Mouse (Mus musculus) thymus, adult 2 months (tissue): ENCODE results near the gene A330070K13Rik. TPM values are rescaled to one million over a fixed set of nuclear protein-coding genes. Genes with fewer than 3 reads are reported as not detected.

ENCODE experiments used
- DNase-seq: peaks from one replicate; pipeline ENCODE4 v3.0.0; 2021
- H3K27ac ChIP-seq: fragments of 200-500 bp; 2 replicates; pipeline ENCODE4 v1.5.1; 2012; ENCODE audit warnings: low read length, control low read depth; ENCODE audit not compliant: control insufficient read depth, insufficient read depth
- H3K27me3 ChIP-seq: fragments of 200-500 bp; 2 replicates; pipeline ENCODE4 v1.6.1; 2012; ENCODE audit warnings: mild to moderate bottlenecking, low read length, moderate library complexity, mixed read lengths; ENCODE audit not compliant: control insufficient read depth, insufficient read depth
- H3K36me3 ChIP-seq: fragments of 200-500 bp; 2 replicates; pipeline ENCODE4 v1.6.1; 2012; ENCODE audit warnings: mild to moderate bottlenecking, low read length, moderate library complexity; ENCODE audit not compliant: control insufficient read depth, insufficient read depth
- H3K4me1 ChIP-seq: fragments of 200-500 bp; replicated peaks from 2 replicates; pipeline ENCODE4 v1.6.1; 2012; ENCODE audit warnings: low read length; ENCODE audit not compliant: control insufficient read depth, insufficient read depth
- H3K4me3 ChIP-seq: fragments of 200-500 bp; 2 replicates; pipeline ENCODE4 v1.5.1; 2012; ENCODE audit warnings: mild to moderate bottlenecking, low read length, control low read depth, moderate library complexity; ENCODE audit not compliant: control insufficient read depth, insufficient read depth
- CTCF ChIP-seq: fragments of 200-500 bp; IDR thresholded peaks from 2 replicates; pipeline ENCODE4 v1.5.1; 2012; ENCODE audit warnings: mild to moderate bottlenecking, control low read depth, low read length, moderate library complexity, borderline replicate concordance; ENCODE audit not compliant: control insufficient read depth, poor library complexity, insufficient read depth; ENCODE audit errors: extremely low read depth
- POLR2A ChIP-seq: fragments of 200-500 bp; IDR thresholded peaks from 2 replicates; pipeline ENCODE4 v1.6.1; 2012; ENCODE audit warnings: mild to moderate bottlenecking, low read length, control low read depth, moderate library complexity; ENCODE audit not compliant: control insufficient read depth, poor library complexity, insufficient read depth; ENCODE audit errors: extremely low read depth
- WGBS: fragments of 180-500 bp; shearing (Covaris S2); methylation state at CpG from one replicate; pipeline ENCODE4 v1.1.7; 2018; 5-methylcytosine and 5-hydroxymethylcytosine counted together
- polyA plus RNA-seq: library from polyadenylated mRNA; depleted of rRNA; stranded (reverse); fragments of >200 nt; gene quantifications from 2 replicates; pipeline ENCODE4 v1.2.3, GENCODE M21; 2012; rRNA removed

Gene A330070K13Rik
- polyA plus RNA-seq, 1 experiment, result not detected

DNA sequence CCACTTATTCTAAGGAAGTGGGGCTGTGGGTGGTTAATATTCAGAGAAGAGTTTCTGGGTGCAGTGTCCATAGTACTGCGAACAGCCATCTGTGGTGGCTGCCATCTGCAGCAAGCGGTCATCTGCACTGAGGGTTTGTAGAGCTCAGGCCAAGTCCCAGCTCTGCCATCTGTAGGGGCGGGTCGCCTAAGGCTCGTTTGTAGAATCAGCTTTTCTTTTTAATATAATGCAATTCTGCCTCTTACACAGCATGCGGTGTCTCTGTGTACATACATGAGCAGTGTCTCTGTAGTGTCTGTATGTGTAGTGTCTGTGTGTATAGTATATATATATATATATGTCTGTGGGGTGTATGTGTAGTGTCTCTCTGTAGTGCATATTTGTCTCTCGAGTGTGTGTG lies 50.9 kb downstream of the A330070K13Rik start:
- no peak for DNase-seq
- Histone ChIP-seq H3K4me3 (no peak overlapping the region), H3K27ac (no peak overlapping the region), H3K36me3 (peaks cover 13% of the 10 kb centered on the region), H3K4me1 (no peaks in the 10 kb centered on the region), H3K27me3 (no peaks in the 10 kb centered on the region)
- TF ChIP-seq CTCF (no peak), POLR2A (no peak)
- 98% methylated on average over 7 of the region's 7 CpGs for WGBS

- H3K4me3 ChIP-seq, result no peak overlapping the region
- DNase-seq, result no peak
- no peaks in the 10 kb centered on the region for H3K4me1 ChIP-seq
- no peak for TF ChIP-seq CTCF
- no peaks in the 10 kb centered on the region for H3K27me3 ChIP-seq
- H3K36me3 ChIP-seq, result peaks cover 15% of the 10 kb centered on the region
- no peak overlapping the region for H3K27ac ChIP-seq
- WGBS, result 94% methylated on average over 4 of the region's 4 CpGs
Measured at GRCm38 (mm10) chr5:130331206-130331605, 53.2 kb downstream of the A330070K13Rik start.

DNA sequence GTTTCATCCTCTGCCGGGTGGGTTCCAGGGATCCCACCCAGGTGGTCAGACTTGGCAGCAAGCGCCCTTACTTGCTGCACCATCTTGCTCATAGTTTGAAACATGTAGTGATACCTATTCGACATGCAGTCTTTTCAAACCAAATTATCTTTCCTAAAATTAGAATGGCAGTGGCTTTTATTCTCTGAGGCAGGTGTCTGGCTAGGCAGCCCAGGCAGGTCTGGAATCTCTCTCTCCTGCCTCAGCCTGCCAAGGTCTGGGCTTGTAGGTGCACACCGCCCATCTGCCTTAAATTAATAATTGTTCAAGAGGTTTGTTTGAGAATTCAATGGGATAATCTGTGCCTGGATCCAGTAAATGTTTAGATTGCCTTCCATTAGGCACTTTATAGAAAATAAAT lies 53.6 kb downstream of the A330070K13Rik start:
- TF ChIP-seq CTCF (no peak), POLR2A (no peak)
- no peak for DNase-seq
- peaks cover 16% of the 10 kb centered on the region for H3K36me3 ChIP-seq
- no peak overlapping the region for H3K27ac ChIP-seq
- H3K4me1 ChIP-seq, result no peaks in the 10 kb centered on the region
- 96% methylated on average over 4 of the region's 4 CpGs for WGBS
- no peak overlapping the region for H3K4me3 ChIP-seq
- no peaks in the 10 kb centered on the region for H3K27me3 ChIP-seq

DNA sequence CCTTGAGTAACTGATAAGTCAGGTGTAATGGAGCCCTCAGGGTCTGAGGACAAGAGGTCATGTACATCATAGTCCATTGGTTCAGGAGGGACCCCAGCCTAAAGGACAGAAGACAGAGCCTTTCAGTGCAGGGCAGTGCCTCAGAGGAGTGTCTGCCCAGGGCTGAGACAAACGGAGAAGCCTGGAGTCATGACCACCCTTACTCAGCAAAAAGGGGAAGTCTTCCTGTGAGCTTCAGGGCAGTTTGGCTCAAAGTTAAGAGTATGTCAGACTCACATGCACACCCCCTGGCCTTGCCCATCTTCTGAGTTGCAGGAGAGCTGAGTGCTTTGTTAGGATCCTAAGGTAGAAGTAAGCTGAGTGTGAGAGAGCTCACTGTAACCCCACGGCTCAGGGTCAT lies 54.5 kb downstream of the A330070K13Rik start:
- H3K36me3 ChIP-seq, result peaks cover 8% of the 10 kb centered on the region
- TF ChIP-seq CTCF (no peak), POLR2A (no peak)
- WGBS, result 59% methylated on average over 2 of the region's 2 CpGs
- H3K27ac ChIP-seq, result no peak overlapping the region
- H3K4me3 ChIP-seq, result no peak overlapping the region
- no peak for DNase-seq
- no peaks in the 10 kb centered on the region for H3K27me3 ChIP-seq
- H3K4me1 ChIP-seq, result no peaks in the 10 kb centered on the region

Other genes starting within 250 kb of the A330070K13Rik start
- 6.9 and 7.9 TPM in 2 replicates for gene Kctd7, start 239.8 kb downstream of the A330070K13Rik start, polyA plus RNA-seq
- 19.7 and 21.0 TPM in 2 replicates for gene Rabgef1, start 212.8 kb downstream of the A330070K13Rik start, polyA plus RNA-seq
- 31.8 and 44.4 TPM in 2 replicates for gene Tmem248, start 167.6 kb downstream of the A330070K13Rik start, polyA plus RNA-seq
- 24.4 and 24.8 TPM in 2 replicates for gene Sbds, start 129.1 kb downstream of the A330070K13Rik start, polyA plus RNA-seq
- gene Tyw1, start 129.0 kb downstream of the A330070K13Rik start, polyA plus RNA-seq, result 15.4 and 15.6 TPM in 2 replicates
- 0.01 TPM in 1 of 2 replicates, not detected in the other for gene Caln1, start 15.2 kb downstream of the A330070K13Rik start, polyA plus RNA-seq